Comparison of ENCODE assay signal across 8 mouse cellular contexts in the genomic region with DNA sequence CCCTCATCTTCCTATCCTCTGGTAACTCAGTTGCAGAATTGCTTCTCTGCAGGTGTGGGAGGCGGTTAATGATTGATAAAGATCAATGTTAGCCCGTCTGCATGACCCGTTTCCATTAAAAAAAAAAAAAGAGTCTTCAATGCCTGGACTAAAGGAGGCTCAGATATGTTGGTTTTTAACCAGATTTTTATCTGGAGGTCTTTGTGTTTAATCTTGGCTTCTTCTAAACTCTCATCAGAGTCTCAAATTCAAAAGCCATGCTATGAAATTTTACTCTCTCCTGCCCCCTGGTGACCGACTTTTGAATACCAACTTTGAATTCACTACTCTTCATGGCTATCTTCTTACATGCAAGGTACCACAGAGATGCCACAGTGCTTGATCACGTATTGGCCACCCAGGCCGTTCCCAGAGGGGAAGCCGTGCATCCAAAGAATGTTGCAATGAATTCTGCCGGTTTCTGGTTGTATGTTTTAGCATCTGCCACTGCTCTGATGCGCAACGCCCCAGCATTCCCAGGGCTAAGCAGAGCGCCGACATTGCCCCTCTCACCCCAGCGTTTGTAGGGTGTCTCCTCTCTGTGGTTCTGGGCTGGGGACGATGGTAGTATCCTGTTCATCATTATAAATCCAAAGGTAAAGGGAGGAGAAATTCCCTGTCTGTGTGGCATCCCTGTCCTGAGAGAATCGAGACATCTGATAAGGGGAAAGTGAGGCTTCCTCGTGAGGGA.
A peak's percentile ranks its signal among the peaks of the same experiment; 100 is the strongest.
DNase-seq lines count a peak whose midpoint lies in the region; ATAC-seq and TF ChIP-seq lines count a peak whose summit lies in the region.

No protein-coding gene starts in this region.

- no peaks in the 10 kb centered on the region for H3K36me3 ChIP-seq in forebrain, postnatal 0 days (ENCODE audit: insufficient read depth)
- H3K36me3 ChIP-seq in forebrain, embryonic 15.5 days: no peaks in the 10 kb centered on the region
- H3K36me3 ChIP-seq in splenic B cell, adult 2 months (ENCODE audit: control insufficient read depth, insufficient read depth, low read length, poor library complexity, severe bottlenecking): no peaks in the 10 kb centered on the region

- H3K4me1 ChIP-seq in forebrain, postnatal 0 days (ENCODE audit: insufficient read depth): no peaks in the 10 kb centered on the region
- H3K4me1 ChIP-seq in forebrain, embryonic 15.5 days: 0 out of 2 replicates have a peak, but pooled peaks cover under 1% of the 10 kb centered on the region

- no peak overlapping the region for H3K4me2 ChIP-seq in forebrain, postnatal 0 days (ENCODE audit: low read depth)
- no peak overlapping the region for H3K4me2 ChIP-seq in forebrain, embryonic 15.5 days (replicated peaks)

- H3K27me3 ChIP-seq in forebrain, postnatal 0 days (ENCODE audit: insufficient read depth, low read length): no peaks in the 10 kb centered on the region
- H3K27me3 ChIP-seq in forebrain, embryonic 15.5 days: no peaks in the 10 kb centered on the region
- no peaks in the 10 kb centered on the region for H3K27me3 ChIP-seq in splenic B cell, adult 2 months (ENCODE audit: control insufficient read depth, insufficient read depth, low read length, poor library complexity, severe bottlenecking)

- no peak for ATAC-seq in forebrain, postnatal 0 days
- no peak for ATAC-seq in forebrain, embryonic 15.5 days (replicated peaks)

- no peak overlapping the region for H3K27ac ChIP-seq in forebrain, postnatal 0 days (ENCODE audit: low read depth, low read length)
- H3K27ac ChIP-seq in forebrain, embryonic 15.5 days (replicated peaks): no peak overlapping the region
- H3K27ac ChIP-seq in layer of hippocampus, adult 2 months: no peak overlapping the region

- no peaks in the 10 kb centered on the region for H3K9me3 ChIP-seq in forebrain, postnatal 0 days (ENCODE audit: low read length)
- H3K9me3 ChIP-seq in forebrain, embryonic 15.5 days: no peaks in the 10 kb centered on the region

- WGBS in forebrain, postnatal 0 days: 69% methylated on average over 16 of the region's 16 CpGs
- 72% methylated on average over 16 of the region's 16 CpGs for WGBS in forebrain, embryonic 15.5 days

- H3K4me3 ChIP-seq in forebrain, postnatal 0 days (ENCODE audit: low read depth, low read length): no peak overlapping the region
- H3K4me3 ChIP-seq in forebrain, embryonic 15.5 days: no peak overlapping the region
- H3K4me3 ChIP-seq in layer of hippocampus, adult 2 months: no peak overlapping the region

- H3K9ac ChIP-seq in forebrain, postnatal 0 days: no peak overlapping the region
- no peak overlapping the region for H3K9ac ChIP-seq in forebrain, embryonic 15.5 days (replicated peaks)

- TF ChIP-seq CTCF in forebrain, postnatal 0 days (IDR thresholded peaks at IDR 0.05; ENCODE audit: low read depth): peak; percentile 65
- TF ChIP-seq CTCF in layer of hippocampus, adult 2 months (conservative IDR thresholded peaks at IDR 0.05): peak; percentile 85

- DNase-seq in forebrain, postnatal 0 days: peak; percentile 82
- DNase-seq in CD4-positive helper T cell, adult 2 months (ENCODE audit: low read depth, low spot score): peak; percentile 62
- peak; percentile 12 for DNase-seq in c-Kit-negative CD71-positive TER-119-positive erythroid progenitor cells, embryonic 14.5 days (ENCODE audit: low read depth, low spot score)
- DNase-seq in frontal cortex, postnatal 25 days (ENCODE audit: low spot score in 2 of 2): peak; percentile 48 to 79
- peak; percentile 64 to 85 for DNase-seq in layer of hippocampus, adult 2 months (ENCODE audit: low spot score in 2 of 2)
- DNase-seq in lung, postnatal 10 days: peak; percentile 83
- peak; percentile 71 for DNase-seq in splenic B cell, adult 2 months (ENCODE audit: low read depth, low spot score)

Comparison
In these comparisons a context has a peak if more than half of its experiments do, and no peak if none do; other contexts are left out.
1. DNase-seq: peak in every context shown above with its lines; median percentile 83 in lung, postnatal 10 days; 82 in forebrain, postnatal 0 days; 74 in layer of hippocampus, adult 2 months; 71 in splenic B cell, adult 2 months; 64 in frontal cortex, postnatal 25 days; 62 in CD4-positive helper T cell, adult 2 months; 12 in c-Kit-negative CD71-positive TER-119-positive erythroid progenitor cells, embryonic 14.5 days.